ENCODE assay signal across 16 mouse cellular contexts in genomic region chr1:41386435-41386834, GRCm38 (mm10).
DNase-seq lines count a peak whose midpoint lies in the region; ATAC-seq and TF ChIP-seq lines count a peak whose summit lies in the region.
"Had no signal": no experiment of that assay in that cellular context is flagged by ENCODE, and none has a peak within 500 bp of the region (broad histone marks: within the 10 kb centered on the region; RNA-seq: fewer than 3 reads in every experiment).

No protein-coding gene starts in this region.

- no peak overlapping the region for H3K9ac ChIP-seq in hindbrain, postnatal 0 days (replicated peaks; ENCODE audit: low read length)
- H3K9ac ChIP-seq in hindbrain, embryonic 16.5 days (ENCODE audit: low read depth, low read length), result no peak overlapping the region
- H3K9ac ChIP-seq in lung, postnatal 0 days (replicated peaks; ENCODE audit: low read depth), result no peak overlapping the region
- H3K9ac ChIP-seq in ES-E14 (ENCODE audit: insufficient read depth, low read depth, low read length, poor library complexity, severe bottlenecking), result no peak overlapping the region
- H3K9ac ChIP-seq: forebrain, embryonic 13.5 days; liver, embryonic 15.5 days had no signal

- TF ChIP-seq CTCF in hindbrain, postnatal 0 days (IDR thresholded peaks at IDR 0.05; ENCODE audit: low read depth), result peak; percentile 35
- peak; percentile 46 for TF ChIP-seq CTCF in lung, postnatal 0 days (IDR thresholded peaks at IDR 0.05)
- TF ChIP-seq CTCF in cortical plate, adult 2 months (IDR thresholded peaks at IDR 0.05; ENCODE audit: extremely low read depth, insufficient read depth, low read length), result 0 out of 2 replicates have a peak, but pooled peaks have one; percentile 3

- H3K9me3 ChIP-seq in hindbrain, postnatal 0 days (ENCODE audit: low read length), result no peaks in the 10 kb centered on the region
- H3K9me3 ChIP-seq in hindbrain, embryonic 16.5 days (ENCODE audit: control insufficient read depth, low read length), result no peaks in the 10 kb centered on the region
- no peaks in the 10 kb centered on the region for H3K9me3 ChIP-seq in lung, postnatal 0 days (ENCODE audit: low read length)
- H3K9me3 ChIP-seq in ES-E14 (ENCODE audit: control insufficient read depth, insufficient read depth, low read depth, low read length), result no peaks in the 10 kb centered on the region
- H3K9me3 ChIP-seq: forebrain, embryonic 13.5 days; liver, embryonic 15.5 days had no signal

- no peak for TF ChIP-seq EP300 in lung, postnatal 0 days (IDR thresholded peaks at IDR 0.05)

- intact Hi-C loops in left cerebral cortex, postnatal 14 days (cut with DNase I), result no loop called here

- H3K36me3 ChIP-seq in hindbrain, postnatal 0 days (ENCODE audit: insufficient read depth, low read length), result no peaks in the 10 kb centered on the region
- H3K36me3 ChIP-seq in hindbrain, embryonic 16.5 days (ENCODE audit: control insufficient read depth, insufficient read depth, low read length), result no peaks in the 10 kb centered on the region
- no peaks in the 10 kb centered on the region for H3K36me3 ChIP-seq in lung, postnatal 0 days (ENCODE audit: insufficient read depth, low read length)
- H3K36me3 ChIP-seq in ES-E14 (ENCODE audit: control insufficient read depth, insufficient read depth, low read length, poor library complexity, severe bottlenecking), result no peaks in the 10 kb centered on the region
- H3K36me3 ChIP-seq: liver, embryonic 15.5 days had no signal

- no peak overlapping the region for H3K4me3 ChIP-seq in hindbrain, postnatal 0 days (ENCODE audit: low read length)
- no peak overlapping the region for H3K4me3 ChIP-seq in hindbrain, embryonic 16.5 days (ENCODE audit: low read length)
- no peak overlapping the region for H3K4me3 ChIP-seq in lung, postnatal 0 days (ENCODE audit: low read depth, low read length)
- no peak overlapping the region for H3K4me3 ChIP-seq in ES-E14 (ENCODE audit: insufficient read depth in 1 of 2, low read depth in 1 of 2, low read length in 2 of 2, poor library complexity in 1 of 2, severe bottlenecking in 1 of 2)
- no peak overlapping the region for H3K4me3 ChIP-seq in cortical plate, adult 2 months (ENCODE audit: insufficient read depth, low read length)
- H3K4me3 ChIP-seq: forebrain, embryonic 13.5 days; liver, embryonic 15.5 days; myocyte had no signal

- 0 out of 2 replicates have a peak, but pooled peaks cover 5% of the 10 kb centered on the region for H3K4me1 ChIP-seq in hindbrain, postnatal 0 days (ENCODE audit: insufficient read depth, low read length)
- peaks cover 14% of the 10 kb centered on the region for H3K4me1 ChIP-seq in hindbrain, embryonic 16.5 days (ENCODE audit: control insufficient read depth, insufficient read depth, low read depth, low read length)
- H3K4me1 ChIP-seq in lung, postnatal 0 days (ENCODE audit: insufficient read depth, low read depth, low read length), result no peaks in the 10 kb centered on the region
- H3K4me1 ChIP-seq in ES-E14 (ENCODE audit: control insufficient read depth in 2 of 2, insufficient read depth in 2 of 2, low read length in 2 of 2, poor library complexity in 1 of 2), result peaks cover 1 to 6% of the 10 kb centered on the region in 2 experiments; a peak in 3 of 4 replicates
- peaks cover 2% of the 10 kb centered on the region; the same call in 1 of the 2 replicates for H3K4me1 ChIP-seq in cortical plate, adult 2 months (ENCODE audit: control insufficient read depth, insufficient read depth, low read length)
- H3K4me1 ChIP-seq: liver, embryonic 15.5 days had no signal

- no peak for DNase-seq in hindbrain, postnatal 0 days (ENCODE audit: low spot score)
- DNase-seq in lung, postnatal 0 days (ENCODE audit: low spot score), result no peak
- no peak for DNase-seq in lung, postnatal 25 days (ENCODE audit: low spot score)
- peak; percentile 24 for DNase-seq in ES-E14 (ENCODE audit: low read depth, low spot score)
- no peak for DNase-seq in layer of hippocampus, adult 8-10 months (ENCODE audit: low spot score in 2 of 2)
- no peak for DNase-seq in left cerebral cortex, postnatal 14 days (ENCODE audit: low spot score in 2 of 2)
- DNase-seq: adrenal gland, adult 8-10 months; cerebellum, adult 9-11 months; heart, postnatal 36 days; kidney, adult 11 months; thymus, postnatal 25 days had no signal

- no peak overlapping the region for H3K27ac ChIP-seq in hindbrain, postnatal 0 days
- no peak overlapping the region for H3K27ac ChIP-seq in hindbrain, embryonic 16.5 days (ENCODE audit: low read depth, low read length)
- H3K27ac ChIP-seq in lung, postnatal 0 days (ENCODE audit: low read length), result no peak overlapping the region
- H3K27ac ChIP-seq in ES-E14 (ENCODE audit: insufficient read depth, low read depth, low read length, poor library complexity, severe bottlenecking), result no peak overlapping the region
- H3K27ac ChIP-seq in cortical plate, adult 2 months (ENCODE audit: insufficient read depth, low read length), result no peak overlapping the region
- H3K27ac ChIP-seq: forebrain, embryonic 13.5 days; liver, embryonic 15.5 days had no signal

- no peak overlapping the region for H3K4me2 ChIP-seq in hindbrain, postnatal 0 days (ENCODE audit: low read depth, low read length)
- H3K4me2 ChIP-seq in hindbrain, embryonic 16.5 days (ENCODE audit: low read length), result no peak overlapping the region
- no peak overlapping the region for H3K4me2 ChIP-seq in lung, postnatal 0 days (replicated peaks; ENCODE audit: low read depth, low read length)
- H3K4me2 ChIP-seq: forebrain, embryonic 13.5 days; liver, embryonic 15.5 days had no signal

- no peak for TF ChIP-seq POLR2A in cortical plate, adult 2 months (IDR thresholded peaks at IDR 0.05; ENCODE audit: extremely low read depth, insufficient read depth, low read length)

- in situ Hi-C loops in ES-E14 (cut with MboI; ENCODE audit: low sequenced_read_pairs in 2 of 2, unreplicated experiment in 2 of 2), result no loop called here

- 60% methylated on average over 4 of the region's 4 CpGs for WGBS in hindbrain, postnatal 0 days
- WGBS in hindbrain, embryonic 16.5 days, result 68% methylated on average over 4 of the region's 4 CpGs
- 59% methylated on average over 4 of the region's 4 CpGs for WGBS in lung, postnatal 0 days

- ATAC-seq in hindbrain, postnatal 0 days, result no peak
- ATAC-seq in hindbrain, embryonic 16.5 days, result no peak
- no peak for ATAC-seq in lung, postnatal 0 days
- ATAC-seq: forebrain, embryonic 13.5 days had no signal

- H3K27me3 ChIP-seq in hindbrain, postnatal 0 days (ENCODE audit: insufficient read depth, low read length), result no peaks in the 10 kb centered on the region
- no peaks in the 10 kb centered on the region for H3K27me3 ChIP-seq in hindbrain, embryonic 16.5 days (replicated peaks; ENCODE audit: control insufficient read depth, insufficient read depth, low read length)
- no peaks in the 10 kb centered on the region for H3K27me3 ChIP-seq in lung, postnatal 0 days (replicated peaks; ENCODE audit: insufficient read depth, low read length)
- H3K27me3 ChIP-seq: forebrain, embryonic 13.5 days; liver, embryonic 15.5 days had no signal

TF ChIP-seq in ES-E14, 5 proteins besides CTCF, POLR2A, EP300 and RAD21:
- TF ChIP-seq HCFC1 (IDR thresholded peaks at IDR 0.05; ENCODE audit: borderline replicate concordance, insufficient read depth, low read length) (no peak), MAFK (IDR thresholded peaks at IDR 0.05; ENCODE audit: insufficient read depth, low read depth, low read length) (no peak), ZC3H11A (IDR thresholded peaks at IDR 0.05; ENCODE audit: borderline replicate concordance, low read depth, low read length) (no peak), ZNF384 (IDR thresholded peaks at IDR 0.05; ENCODE audit: low read depth, low read length) (no peak), CHD2 (IDR thresholded peaks at IDR 0.05; ENCODE audit: low read depth, low read length) (no peak)
